Mouse (Mus musculus) brown adipose tissue, adult 24 weeks (tissue): ENCODE results near the gene Vmn2r100. TPM values are rescaled to one million over a fixed set of nuclear protein-coding genes. Genes with fewer than 3 reads are reported as not detected.

Experiments used
- H3K27ac ChIP-seq: fragments of 200-500 bp; replicated peaks from 2 replicates; pipeline ENCODE4 v1.5.1; 2012; ENCODE audit warnings: low read depth, mild to moderate bottlenecking, low read length
- H3K4me1 ChIP-seq: fragments of 200-500 bp; 2 replicates; pipeline ENCODE4 v1.6.1; 2012; ENCODE audit warnings: low read length, mixed read lengths; ENCODE audit not compliant: control insufficient read depth, insufficient read depth, insufficient read length
- H3K4me3 ChIP-seq: fragments of 200-500 bp; 2 replicates; pipeline ENCODE4 v1.5.1; 2012; ENCODE audit warnings: low read depth, mild to moderate bottlenecking, low read length, moderate library complexity; ENCODE audit not compliant: insufficient read depth
- polyA plus RNA-seq: library from polyadenylated mRNA; stranded (reverse); fragments of >200 nt; gene quantifications from 2 replicates; pipeline ENCODE4 v1.2.4, GENCODE M21; 2012; ENCODE audit not compliant: missing spikeins, insufficient read depth, insufficient read length

Gene Vmn2r100
- polyA plus RNA-seq = 0.21 TPM in 1 of 2 replicates, not detected in the other

DNA sequence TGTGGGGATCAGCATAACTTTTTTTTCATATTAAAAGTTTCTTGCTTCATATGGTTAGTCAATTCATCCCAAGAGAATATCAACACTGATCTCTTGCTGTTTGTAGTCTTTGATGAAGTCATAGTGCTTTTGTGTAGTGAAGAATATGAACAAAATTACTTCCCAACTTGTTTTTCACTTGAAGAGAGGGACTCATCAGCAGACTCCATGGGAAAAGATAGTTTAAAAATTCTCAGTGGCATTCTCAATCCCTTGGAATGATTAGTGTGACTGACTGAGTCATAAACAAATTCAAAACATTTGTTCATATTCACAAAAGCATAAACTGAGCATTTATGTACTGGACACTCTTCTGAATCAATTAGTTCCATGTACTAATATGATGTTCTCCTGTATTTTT lies at the start of gene Vmn2r100:
Vmn2r100 (plus strand) TSS at position 301 of the 400 bp plus-strand sequence.
- no peak within 1 kb of the TSS for H3K4me3 ChIP-seq
- no peak within 1 kb of the TSS for H3K27ac ChIP-seq
- no peaks in the 10 kb centered on the region for H3K4me1 ChIP-seq

- no peaks in the 10 kb centered on the region for H3K4me1 ChIP-seq
- no peak overlapping the region for H3K27ac ChIP-seq
- no peak overlapping the region for H3K4me3 ChIP-seq
Observed at GRCm38 (mm10) chr17:19482866-19483265, 21.7 kb upstream of the Vmn2r100 start.

DNA sequence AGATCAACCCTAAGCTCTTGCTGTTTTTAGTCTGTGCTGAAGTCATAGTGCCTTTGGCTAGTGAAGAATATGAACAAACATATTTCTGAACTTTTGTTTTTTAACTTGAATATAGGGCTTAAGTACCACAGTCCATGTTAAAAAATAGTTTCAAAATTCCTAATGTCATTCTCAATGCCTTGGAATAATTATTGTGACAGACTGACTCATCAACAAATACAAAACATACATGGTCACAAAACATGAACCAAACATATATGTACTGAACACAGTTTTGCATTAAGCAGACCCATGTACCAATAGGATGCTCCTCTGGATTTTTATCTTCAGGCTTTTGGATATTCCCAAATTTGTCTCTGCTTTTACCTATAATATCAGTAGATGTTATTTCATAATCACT lies 72.4 kb downstream of the Vmn2r100 start, which contains the start of gene Vmn2r101:
Vmn2r101 (plus strand) TSS at position 301 of the 400 bp plus-strand sequence.
- H3K4me1 ChIP-seq = no peaks in the 10 kb centered on the region
- H3K27ac ChIP-seq = no peak within 1 kb of the TSS
- no peak within 1 kb of the TSS for H3K4me3 ChIP-seq

Other genes starting within 250 kb of the Vmn2r100 start
- not detected in 2 replicates for gene Vmn2r99, start 142.8 kb upstream of the Vmn2r100 start, polyA plus RNA-seq
- gene Vmn2r101, start 72.5 kb downstream of the Vmn2r100 start, polyA plus RNA-seq = not detected in 2 replicates
- not detected in 2 replicates for gene Vmn2r102, start 155.6 kb downstream of the Vmn2r100 start, polyA plus RNA-seq